Mouse (Mus musculus) ES-Bruce4 (cell line): ENCODE measurements around the gene Ugt1a5.
"Not testable (repeated sequence)": the region's sequence is repeated elsewhere in the genome, so short reads cannot be mapped to it uniquely, and the experiment has no call there.

Source experiments
- CTCF ChIP-seq: IDR thresholded peaks from one replicate; pipeline ENCODE4 v1.8.1; 2011; ENCODE audit warnings: low read depth, low read length
- POLR2A ChIP-seq: IDR thresholded peaks from one replicate; pipeline ENCODE4 v1.8.1; 2011; ENCODE audit warnings: low read length; ENCODE audit not compliant: insufficient read depth

DNA sequence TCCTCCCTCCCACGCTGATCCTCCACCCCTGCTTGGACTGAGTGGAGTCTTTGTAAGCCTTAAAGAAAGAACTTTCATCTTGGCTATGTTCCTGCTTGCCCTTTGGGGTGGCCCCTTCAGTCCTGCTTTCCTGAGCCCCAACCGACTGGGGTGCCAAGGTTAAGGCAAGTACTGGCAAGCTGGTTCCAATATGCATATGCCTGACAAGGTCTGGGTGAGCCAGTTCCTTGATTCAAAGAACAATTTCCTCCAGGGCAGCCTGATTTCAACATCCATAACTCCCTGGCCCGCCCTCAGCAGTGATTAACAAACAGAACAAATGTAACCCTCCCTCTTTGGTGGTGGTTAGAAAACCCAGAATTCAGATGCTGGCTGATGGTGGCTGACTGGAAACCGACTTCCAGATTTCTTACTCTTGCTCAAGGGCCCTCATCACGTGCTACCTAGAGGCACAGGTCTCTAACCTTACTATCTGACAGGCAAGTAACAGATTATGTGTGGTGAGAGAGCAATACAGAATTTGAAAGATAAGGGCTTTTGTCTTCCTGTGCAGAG lies 31.3 kb upstream of the Ugt1a5 start, which contains the start of gene Ugt1a6a:
- TF ChIP-seq CTCF, POLR2A: not testable (repeated sequence)
